Mouse (Mus musculus) heart, embryonic 13.5 days (tissue): ENCODE results near the gene Myocos. TPM values are rescaled to one million over a fixed set of nuclear protein-coding genes. Genes with fewer than 3 reads are reported as not detected.
A peak's percentile ranks its signal among the peaks of the same experiment; 100 is the strongest.

Experiments used
- ATAC-seq: fragments of 200-750 bp; cut with Nextera tagmentation; 2 replicates; pipeline ENCODE4 v1.8.0; 2017; ENCODE audit warnings: moderate TSS enrichment; ENCODE audit not compliant: insufficient number of reproducible peaks, low FRiP score, low TSS enrichment; ENCODE audit errors: extremely low read depth
- H3K27ac ChIP-seq: fragments of 300-500 bp; sonication (generic); replicated peaks from 2 replicates; pipeline ENCODE4 v1.5.1; 2015; ENCODE audit warnings: moderate library complexity, mild to moderate bottlenecking, inconsistent platforms
- H3K27me3 ChIP-seq: fragments of 300-500 bp; sonication (generic); replicated peaks from 2 replicates; pipeline ENCODE4 v1.6.1; 2015; ENCODE audit warnings: mild to moderate bottlenecking, inconsistent platforms
- H3K36me3 ChIP-seq: fragments of 300-500 bp; sonication (generic); 2 replicates; pipeline ENCODE4 v1.6.1; 2015; ENCODE audit warnings: mild to moderate bottlenecking, inconsistent platforms
- H3K4me1 ChIP-seq: fragments of 300-500 bp; sonication (generic); 2 replicates; pipeline ENCODE4 v1.6.1; 2015; ENCODE audit warnings: inconsistent platforms
- H3K4me2 ChIP-seq: fragments of 300-500 bp; sonication (generic); 2 replicates; pipeline ENCODE4 v1.6.1; 2015; ENCODE audit warnings: inconsistent platforms, mild to moderate bottlenecking, moderate library complexity
- H3K4me3 ChIP-seq: fragments of 300-500 bp; sonication (generic); 2 replicates; pipeline ENCODE4 v1.5.1; 2015; ENCODE audit warnings: moderate library complexity, mild to moderate bottlenecking, inconsistent platforms
- H3K9ac ChIP-seq: fragments of 300-500 bp; sonication (generic); 2 replicates; pipeline ENCODE4 v1.6.1; 2015; ENCODE audit warnings: inconsistent platforms, mild to moderate bottlenecking, moderate library complexity
- H3K9me3 ChIP-seq: fragments of 300-500 bp; sonication (generic); 2 replicates; pipeline ENCODE4 v1.6.1; 2016; ENCODE audit warnings: inconsistent platforms
- WGBS: fragments of 180-500 bp; shearing (Covaris S2); methylation state at CpG from one replicate; pipeline ENCODE4 v1.1.7; 2015; ENCODE audit warnings: mixed read lengths; 5-methylcytosine and 5-hydroxymethylcytosine counted together
- polyA plus RNA-seq: library from polyadenylated mRNA; unstranded; fragments of >200 nt; fragmentation: Nextera tagmentation; extraction: Ambion mirVana; gene quantifications from 2 replicates; pipeline ENCODE4 v1.2.1, GENCODE M21; 2015

The Myocos gene
- polyA plus RNA-seq, result not detected in 2 replicates

DNA sequence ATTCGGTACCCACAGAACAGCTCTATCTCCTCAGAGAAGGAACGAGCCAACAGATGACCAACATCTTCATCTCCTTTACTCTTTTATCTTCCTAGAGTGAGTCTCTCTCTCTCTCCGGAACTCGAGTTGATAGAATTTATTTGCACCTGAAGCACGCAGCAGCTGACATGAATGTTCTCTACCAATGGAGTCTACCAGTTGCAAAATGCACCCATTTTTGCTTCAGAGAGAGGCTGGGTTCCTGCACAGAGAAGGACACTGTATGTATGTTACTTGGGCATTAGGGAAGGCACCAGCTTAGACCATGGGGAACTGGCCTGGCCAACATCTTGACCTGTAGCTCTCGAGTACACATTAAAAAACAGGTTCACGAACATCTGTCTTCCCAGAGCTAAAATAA is at the start of gene Myocos:
TSS of gene Myocos (minus strand) at position 101 of the 400 bp plus-strand sequence.
- H3K9ac ChIP-seq, result no peak within 1 kb of the TSS
- no peak for ATAC-seq
- no peak within 1 kb of the TSS for H3K4me2 ChIP-seq
- no peaks in the 10 kb centered on the region for H3K36me3 ChIP-seq
- H3K4me1 ChIP-seq, result peaks cover 2% of the 10 kb centered on the region; the same call in 1 of the 2 replicates
- H3K9me3 ChIP-seq, result no peaks in the 10 kb centered on the region
- no peaks in the 10 kb centered on the region for H3K27me3 ChIP-seq
- WGBS, result 81% methylated on average over 7 of the region's 7 CpGs
- no peak within 1 kb of the TSS for H3K27ac ChIP-seq
- H3K4me3 ChIP-seq, result no peak within 1 kb of the TSS

DNA sequence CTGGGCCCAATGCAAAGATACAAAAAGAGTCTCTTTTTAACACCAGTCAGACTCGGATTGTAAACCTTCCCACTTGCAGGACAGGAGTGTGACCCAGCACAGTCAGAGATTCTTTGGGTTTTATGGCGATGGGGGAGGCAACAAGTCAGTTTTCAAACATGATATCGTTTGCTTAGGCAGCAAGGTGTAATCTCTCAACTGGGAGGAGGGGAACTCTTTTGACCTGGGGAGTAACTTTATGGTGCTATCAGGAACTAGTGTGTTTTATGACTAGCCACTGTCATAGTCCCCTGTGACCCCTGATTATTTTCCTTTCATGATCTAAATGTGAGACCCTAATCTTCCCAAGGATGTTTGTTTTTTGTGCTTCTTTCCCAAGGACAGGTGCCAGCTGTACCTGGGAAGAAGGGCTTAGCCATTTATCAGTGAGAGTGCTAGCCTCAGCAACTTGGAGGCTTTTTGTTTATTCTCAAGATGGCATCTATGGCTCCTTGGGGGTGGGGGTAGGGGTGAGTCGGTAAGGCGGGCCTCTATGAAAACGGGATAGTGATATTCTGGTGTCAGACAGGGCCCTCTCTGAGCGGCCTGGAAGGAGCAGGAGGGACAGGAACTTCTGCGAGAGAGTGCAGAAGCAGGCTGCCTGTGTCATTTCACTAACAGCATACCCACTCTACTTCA is 42.5 kb upstream of the Myocos start:
- Histone ChIP-seq H3K4me3 (no peak overlapping the region), H3K36me3 (peaks cover 82% of the 10 kb centered on the region)
- WGBS, result 76% methylated on average over 8 of the region's 8 CpGs

DNA sequence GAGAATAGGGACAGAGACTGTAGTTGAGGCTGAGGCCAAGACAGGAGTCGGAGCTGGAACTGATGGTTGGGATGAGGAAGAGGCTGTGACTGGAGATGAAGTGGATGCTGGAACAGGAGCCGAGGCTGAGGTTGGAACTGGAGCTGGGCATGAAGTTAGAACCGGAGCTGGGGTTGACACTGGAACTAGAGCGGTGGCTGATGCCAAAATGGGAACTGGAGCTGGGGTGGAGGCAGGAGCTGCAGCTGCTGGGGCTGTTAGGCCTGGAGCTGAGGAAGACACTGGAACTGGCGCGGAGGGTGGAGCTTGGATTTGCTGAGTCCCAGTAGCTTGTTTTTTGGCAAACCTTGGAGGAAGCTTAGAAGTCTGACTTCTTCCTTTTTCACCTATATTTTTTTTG is 39.8 kb upstream of the Myocos start:
- Histone ChIP-seq H3K4me3 (no peak overlapping the region), H3K36me3 (peaks cover 85% of the 10 kb centered on the region), H3K27me3 (no peaks in the 10 kb centered on the region), H3K4me2 (no peak overlapping the region), H3K4me1 (no peaks in the 10 kb centered on the region), H3K9me3 (no peaks in the 10 kb centered on the region), H3K9ac (no peak overlapping the region), H3K27ac (no peak overlapping the region)
- 94% methylated on average over 6 of the region's 6 CpGs for WGBS
- no peak for ATAC-seq

More for the DNA sequence above, 42.5 kb upstream of the Myocos start:
- Histone ChIP-seq H3K4me2 (no peak overlapping the region), H3K9ac (no peak overlapping the region), H3K9me3 (no peaks in the 10 kb centered on the region), H3K4me1 (no peaks in the 10 kb centered on the region), H3K27ac (no peak overlapping the region), H3K27me3 (no peaks in the 10 kb centered on the region)
- no peak for ATAC-seq

DNA sequence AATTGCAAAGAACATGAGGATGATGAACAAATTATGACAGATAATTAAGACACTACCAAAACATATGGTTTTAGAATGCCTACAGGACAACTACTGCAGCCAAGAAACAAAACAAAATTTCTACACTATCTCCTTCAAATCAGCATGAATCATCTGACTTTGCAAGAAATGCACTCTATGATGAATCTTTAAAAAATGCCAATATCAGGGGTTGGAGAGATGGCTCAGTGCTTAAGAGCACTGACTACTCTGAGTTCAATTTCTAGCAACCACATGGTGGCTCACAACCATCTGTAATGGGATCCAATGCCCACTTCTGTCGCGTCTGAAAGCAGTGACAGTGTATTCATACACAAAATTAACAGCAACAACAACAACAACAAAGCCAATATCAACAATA is 35.7 kb upstream of the Myocos start:
- Histone ChIP-seq H3K4me3 (no peak overlapping the region), H3K27ac (no peak overlapping the region), H3K36me3 (peaks cover 90% of the 10 kb centered on the region), H3K9ac (no peak overlapping the region), H3K4me2 (no peak overlapping the region), H3K9me3 (no peaks in the 10 kb centered on the region), H3K27me3 (no peaks in the 10 kb centered on the region), H3K4me1 (no peaks in the 10 kb centered on the region)
- WGBS, result 86% methylated on average over 2 of the region's 2 CpGs
- ATAC-seq, result no peak

DNA sequence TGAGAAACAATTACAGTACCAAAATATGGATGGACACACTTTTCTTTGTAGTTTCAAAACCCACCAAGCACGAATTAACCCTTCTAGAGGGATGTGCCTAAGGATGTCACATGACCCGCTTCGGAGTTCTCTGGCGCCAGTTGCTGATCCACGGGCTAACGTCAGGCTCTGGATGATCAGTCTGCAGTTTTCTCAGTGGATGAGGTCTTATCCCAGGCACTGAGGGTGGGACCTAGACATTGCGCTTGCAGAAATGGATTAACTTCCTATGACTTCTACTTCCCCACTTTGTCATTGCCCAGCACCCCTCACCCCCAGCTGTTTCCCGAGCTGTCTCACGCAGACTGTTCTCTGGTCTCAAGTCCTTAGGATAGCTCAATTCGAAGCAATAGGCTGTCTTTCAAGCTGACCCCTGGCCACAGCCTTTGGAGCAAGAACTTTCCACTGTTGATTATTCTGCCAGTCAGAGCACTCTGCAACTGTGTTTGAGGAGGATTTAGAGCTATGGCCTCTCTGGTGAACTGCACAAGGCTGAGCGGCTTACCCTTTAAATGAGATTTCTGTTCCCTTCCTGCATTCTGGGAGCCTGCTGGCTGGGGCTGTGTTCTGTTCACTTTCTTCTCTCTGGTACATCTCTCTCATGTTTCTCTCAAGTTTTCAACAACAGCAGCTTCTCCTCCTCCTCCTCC is 7.6 kb upstream of the Myocos start:
- Histone ChIP-seq H3K36me3 (peaks cover 18% of the 10 kb centered on the region), H3K4me2 (peak overlapping the region; percentile 74), H3K4me1 (peaks cover 6% of the 10 kb centered on the region; the same call in 1 of the 2 replicates), H3K27me3 (no peaks in the 10 kb centered on the region), H3K27ac (no peak overlapping the region), H3K4me3 (peak overlapping the region; percentile 48), H3K9ac (peak overlapping the region; percentile 78), H3K9me3 (no peaks in the 10 kb centered on the region)
- peak; percentile 69 for ATAC-seq
- WGBS, result 2% methylated on average over 11 of the region's 11 CpGs

DNA sequence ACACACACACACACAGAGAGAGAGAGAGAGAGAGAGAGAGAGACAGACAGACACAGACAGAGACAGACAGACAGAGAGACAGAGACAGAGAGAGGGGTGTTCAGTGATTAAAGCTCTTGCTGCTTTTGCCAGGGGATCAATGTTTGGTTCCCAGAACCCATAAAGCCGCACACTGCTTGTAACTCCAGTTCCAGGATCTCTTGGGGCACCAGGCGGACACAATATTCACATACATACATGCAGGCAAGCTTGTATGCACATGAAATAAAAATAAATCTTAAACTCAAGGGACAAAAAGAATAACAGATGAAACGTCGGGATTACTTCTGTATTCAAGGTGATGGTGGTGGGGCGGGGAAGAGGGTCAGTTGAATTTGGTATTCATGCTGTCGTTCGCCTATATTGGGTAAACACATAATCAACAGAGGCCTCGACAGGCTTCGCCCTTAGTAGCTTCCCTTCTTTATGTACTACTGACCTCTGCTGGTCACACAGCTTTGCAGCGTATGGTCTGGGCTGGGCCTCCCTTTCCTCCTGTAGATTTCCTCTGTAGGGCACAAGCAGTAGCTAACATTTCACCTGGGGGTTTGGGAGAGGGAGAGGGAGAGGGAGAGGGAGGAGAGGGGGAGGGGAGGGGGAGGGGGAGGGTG is 6.9 kb upstream of the Myocos start:
- no peak overlapping the region for H3K27ac ChIP-seq
- peak; percentile 82 for ATAC-seq
- 0 out of 2 replicates have a peak overlapping the region, but pooled peaks have one; percentile 48 for H3K4me3 ChIP-seq
- WGBS, result 14% methylated on average over 10 of the region's 10 CpGs
- peak overlapping the region; percentile 74 for H3K4me2 ChIP-seq
- peaks cover 8% of the 10 kb centered on the region for H3K4me1 ChIP-seq
- H3K36me3 ChIP-seq, result peaks cover 11% of the 10 kb centered on the region
- H3K27me3 ChIP-seq, result no peaks in the 10 kb centered on the region
- no peaks in the 10 kb centered on the region for H3K9me3 ChIP-seq
- H3K9ac ChIP-seq, result peak overlapping the region; percentile 78

DNA sequence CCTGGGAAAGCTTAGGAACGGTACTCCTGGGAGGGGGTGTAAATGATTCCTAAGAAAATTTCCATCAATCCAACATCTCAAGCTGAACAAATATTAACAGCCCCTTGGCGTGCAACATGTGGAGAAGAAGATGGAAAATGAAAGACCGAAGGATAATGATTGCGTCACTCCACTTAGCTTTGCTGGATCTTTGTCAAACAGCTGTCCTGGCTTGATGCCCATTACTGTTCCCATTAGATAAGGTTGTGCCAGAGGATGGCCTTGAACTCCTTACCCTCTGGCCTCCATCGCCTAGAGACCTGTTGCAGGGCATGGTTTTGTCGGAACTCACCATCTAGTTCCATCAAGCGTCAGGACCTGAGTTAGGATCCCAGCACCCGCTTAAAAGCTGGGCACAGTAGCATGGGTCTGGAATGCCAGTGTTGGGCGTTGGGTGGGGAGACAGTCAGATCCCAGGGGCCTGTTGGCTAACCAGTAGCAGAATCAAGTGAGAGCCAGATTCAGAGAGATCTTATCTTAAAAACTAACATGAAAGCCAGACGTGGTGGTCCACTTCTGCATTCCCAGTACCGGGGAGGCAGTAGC is 2.3 kb upstream of the Myocos start:
- no peaks in the 10 kb centered on the region for H3K27me3 ChIP-seq
- H3K9ac ChIP-seq, result no peak overlapping the region
- H3K9me3 ChIP-seq, result no peaks in the 10 kb centered on the region
- H3K4me2 ChIP-seq, result no peak overlapping the region
- no peaks in the 10 kb centered on the region for H3K36me3 ChIP-seq
- no peak for ATAC-seq
- WGBS, result 69% methylated on average over 11 of the region's 11 CpGs
- no peak overlapping the region for H3K27ac ChIP-seq
- no peak overlapping the region for H3K4me3 ChIP-seq
- H3K4me1 ChIP-seq, result peaks cover 2% of the 10 kb centered on the region; the same call in 1 of the 2 replicates

DNA sequence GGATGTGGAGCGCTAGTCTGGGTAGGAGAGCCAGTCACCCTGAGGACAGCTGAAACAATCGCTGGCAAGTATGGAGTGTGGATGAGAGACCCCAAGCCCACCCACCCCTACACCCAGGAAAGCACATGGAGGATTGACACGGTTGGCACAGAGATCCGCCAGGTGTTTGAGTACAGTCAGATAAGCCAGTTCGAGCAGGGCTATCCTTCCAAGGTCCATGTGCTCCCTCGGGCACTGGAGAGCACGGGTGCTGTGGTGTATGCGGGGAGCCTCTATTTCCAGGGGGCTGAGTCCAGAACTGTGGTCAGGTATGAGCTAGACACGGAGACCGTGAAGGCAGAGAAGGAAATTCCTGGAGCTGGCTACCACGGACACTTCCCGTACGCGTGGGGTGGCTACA is 9.6 kb downstream of the Myocos start:
- Histone ChIP-seq H3K4me3 (no peak overlapping the region), H3K9me3 (no peaks in the 10 kb centered on the region), H3K27me3 (no peaks in the 10 kb centered on the region)

DNA sequence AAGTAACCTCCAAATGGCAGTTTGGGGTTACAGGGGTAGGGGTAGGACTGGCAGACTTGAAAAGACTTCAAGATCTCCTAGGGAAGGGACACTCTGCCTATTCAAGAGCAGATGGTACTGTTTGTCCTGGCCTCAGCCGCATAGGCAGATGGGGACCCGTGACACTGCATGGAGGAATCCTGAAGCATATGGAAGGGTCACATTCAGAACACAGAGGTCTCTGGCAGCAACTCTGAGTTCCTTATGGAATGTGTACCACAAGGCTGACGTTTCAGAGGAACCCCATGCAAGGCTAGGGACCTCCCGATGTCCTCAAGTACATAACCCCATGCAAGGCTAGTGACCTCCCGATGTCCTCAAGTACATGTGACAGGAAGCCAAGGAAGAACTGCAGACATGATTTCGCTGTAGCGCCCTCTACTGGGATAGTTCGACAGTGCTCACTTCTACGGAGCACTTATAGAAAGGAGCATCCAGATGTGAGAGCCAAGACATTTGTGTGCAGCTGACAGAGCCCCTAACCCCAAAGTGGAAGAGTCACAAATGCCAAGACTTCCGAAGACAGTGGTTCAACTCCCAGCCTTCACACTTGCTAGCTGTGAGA is 11.8 kb downstream of the Myocos start:
- H3K4me2 ChIP-seq, result no peak overlapping the region
- no peaks in the 10 kb centered on the region for H3K9me3 ChIP-seq
- no peak overlapping the region for H3K9ac ChIP-seq
- H3K27me3 ChIP-seq, result no peaks in the 10 kb centered on the region
- no peaks in the 10 kb centered on the region for H3K4me1 ChIP-seq
- H3K36me3 ChIP-seq, result no peaks in the 10 kb centered on the region
- no peak for ATAC-seq
- H3K27ac ChIP-seq, result no peak overlapping the region
- WGBS, result 71% methylated on average over 10 of the region's 10 CpGs
- no peak overlapping the region for H3K4me3 ChIP-seq

More for the DNA sequence above, 9.6 kb downstream of the Myocos start:
- Histone ChIP-seq H3K9ac (no peak overlapping the region), H3K4me2 (no peak overlapping the region), H3K36me3 (no peaks in the 10 kb centered on the region), H3K4me1 (no peaks in the 10 kb centered on the region), H3K27ac (no peak overlapping the region)
- no peak for ATAC-seq
- WGBS, result 86% methylated on average over 14 of the region's 14 CpGs

DNA sequence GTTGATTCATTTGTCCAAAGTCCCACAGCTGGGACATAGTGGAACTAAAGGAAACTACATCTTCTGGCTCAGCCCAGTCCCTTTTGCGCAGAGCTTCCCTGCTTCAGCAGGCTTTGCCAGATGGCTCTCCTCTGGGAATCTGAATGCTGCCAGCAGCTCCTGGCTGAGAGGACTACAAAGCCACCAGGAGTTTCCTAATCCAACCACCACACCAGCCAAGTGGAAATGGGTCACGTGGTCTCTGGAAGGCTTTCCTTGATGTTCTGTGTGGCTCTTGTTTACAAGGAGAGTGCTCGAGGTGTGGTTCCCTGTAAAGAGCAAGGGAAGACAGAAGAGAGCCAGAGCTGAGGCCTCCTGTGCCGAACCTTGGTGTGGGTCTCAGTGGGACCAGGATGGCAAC is 14.3 kb downstream of the Myocos start:
- no peak for ATAC-seq
- WGBS, result 40% methylated on average over 4 of the region's 4 CpGs

DNA sequence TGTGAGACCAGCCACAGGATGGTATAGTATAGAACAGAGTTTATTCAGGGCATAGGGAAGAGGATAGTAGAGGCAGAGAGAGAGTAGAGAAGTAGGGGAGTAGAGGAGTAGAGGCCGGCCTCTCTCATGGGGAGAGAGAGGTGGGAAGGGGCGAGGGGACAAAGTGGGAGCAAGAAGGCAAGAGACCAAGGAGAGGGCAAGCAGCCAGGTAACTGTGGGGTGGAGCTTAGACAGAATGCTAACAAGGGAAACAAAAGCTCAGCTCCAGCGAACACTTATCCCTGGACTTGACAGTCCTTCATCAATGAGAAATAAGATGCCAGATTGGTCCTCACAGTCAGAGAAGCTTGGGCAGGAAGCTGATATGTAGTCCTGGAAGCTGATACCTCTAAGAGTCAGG is 15.4 kb downstream of the Myocos start:
- no peaks in the 10 kb centered on the region for H3K9me3 ChIP-seq
- no peak overlapping the region for H3K9ac ChIP-seq
- no peak overlapping the region for H3K4me2 ChIP-seq
- no peaks in the 10 kb centered on the region for H3K27me3 ChIP-seq
- H3K27ac ChIP-seq, result no peak overlapping the region
- no peaks in the 10 kb centered on the region for H3K4me1 ChIP-seq
- H3K36me3 ChIP-seq, result no peaks in the 10 kb centered on the region
- no peak overlapping the region for H3K4me3 ChIP-seq
- WGBS, result 63% methylated on average over 3 of the region's 3 CpGs
- ATAC-seq, result no peak

More for the DNA sequence above, 14.3 kb downstream of the Myocos start:
- Histone ChIP-seq H3K9me3 (no peaks in the 10 kb centered on the region), H3K27me3 (no peaks in the 10 kb centered on the region), H3K27ac (no peak overlapping the region), H3K9ac (no peak overlapping the region), H3K4me1 (no peaks in the 10 kb centered on the region), H3K36me3 (no peaks in the 10 kb centered on the region), H3K4me3 (no peak overlapping the region), H3K4me2 (no peak overlapping the region)
